Mouse (Mus musculus) E14TG2a.4 (cell line): ENCODE data around the gene AI837181.

Source experiments
- CTCF ChIP-seq: conservative IDR thresholded peaks from 2 replicates; pipeline ENCODE4 v1.5.1; 2014; ENCODE audit warnings: low read length
- NANOG ChIP-seq: IDR thresholded peaks from 2 replicates; pipeline ENCODE4 v1.6.1; 2014; ENCODE audit warnings: borderline replicate concordance, low read length, mixed read lengths
- POU5F1 ChIP-seq: IDR thresholded peaks from 2 replicates; pipeline ENCODE4 v1.6.1; 2014; ENCODE audit warnings: low read length, borderline replicate concordance

- TF ChIP-seq CTCF (no peak), POU5F1 (no peak), NANOG (no peak)
Observed at GRCm38 (mm10) chr19:5394168-5394567, 30.8 kb upstream of the AI837181 start.
